Mouse (Mus musculus): ENCODE results near the gene Ermp1.

The Ermp1 gene

GRCm38 (mm10) chr19:29647651-29648549 is at the start of gene Ermp1:
Gene Ermp1 (minus strand): TSS chr19:29648415.
- peak; percentile 89 for DNase-seq (ENCODE audit: low spot score)

- no peak for DNase-seq (ENCODE audit: low spot score)
Measured at GRCm38 (mm10) chr19:29697245-29697874, 49.1 kb upstream of the Ermp1 start, which contains the start of gene Mlana. Gene Mlana (plus strand): TSS chr19:29697824.

DNA sequence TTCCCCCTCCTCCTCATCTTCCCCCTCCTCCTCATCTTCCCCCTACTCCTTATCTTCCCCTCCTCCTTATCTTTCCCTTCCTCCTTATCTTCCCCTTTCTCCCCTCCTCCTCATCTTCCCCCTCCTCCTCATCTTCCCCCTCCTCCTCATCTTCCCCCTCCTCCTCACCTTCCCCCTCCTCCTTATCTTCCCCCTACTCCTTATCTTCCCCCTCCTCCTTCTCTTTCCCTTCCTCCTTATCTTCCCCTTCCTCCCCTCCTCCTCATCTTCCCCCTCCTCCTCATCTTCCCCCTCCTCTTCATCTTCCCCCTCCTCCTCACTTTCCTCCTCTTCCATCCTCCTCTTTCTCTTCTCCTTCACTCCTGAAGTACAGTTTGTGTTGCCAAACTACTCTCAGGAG is 48.6 kb upstream of the Ermp1 start:
- no peak for DNase-seq (ENCODE audit: low spot score)

- no peak for DNase-seq (ENCODE audit: low spot score)
Measured at GRCm38 (mm10) chr19:29696309-29696708, 48.1 kb upstream of the Ermp1 start.

- DNase-seq (ENCODE audit: low spot score) = no peak
Measured at GRCm38 (mm10) chr19:29695071-29695470, 46.9 kb upstream of the Ermp1 start.

DNA sequence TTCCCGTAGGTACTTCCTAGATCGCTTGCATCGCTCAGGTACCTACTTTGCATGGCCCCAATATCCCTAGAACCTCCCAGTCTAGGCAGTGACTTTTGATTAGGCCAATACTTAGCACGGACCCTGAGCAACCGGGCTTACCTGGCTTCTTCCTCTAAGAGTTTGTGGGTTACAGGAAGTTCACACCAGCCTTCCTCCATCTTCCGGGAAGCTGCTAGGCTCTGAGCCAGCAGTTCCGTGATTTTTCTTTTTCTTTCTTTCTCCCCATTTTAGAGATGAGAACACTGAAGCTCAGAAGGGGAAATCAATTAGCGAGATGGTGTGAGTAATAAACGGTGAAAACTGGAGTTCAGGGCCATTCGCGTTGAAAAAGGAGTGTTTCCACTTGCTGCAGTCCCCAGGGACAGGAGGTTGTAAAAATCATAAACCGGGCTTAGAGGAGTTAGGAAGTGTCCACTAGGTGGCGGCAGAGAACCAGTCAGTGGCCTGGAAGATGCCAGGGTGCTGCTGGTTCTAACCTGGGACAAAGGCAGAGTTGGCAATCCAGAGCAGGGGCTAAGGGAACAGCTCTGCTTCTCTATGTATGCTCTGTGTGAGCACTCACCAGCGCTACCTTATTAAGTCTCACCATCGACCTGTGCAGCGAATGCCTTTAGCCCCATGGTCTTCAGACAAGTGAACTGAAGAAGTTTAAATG is 35.8 kb upstream of the Ermp1 start:
- DNase-seq (ENCODE audit: low spot score) = peak; percentile 82

DNA sequence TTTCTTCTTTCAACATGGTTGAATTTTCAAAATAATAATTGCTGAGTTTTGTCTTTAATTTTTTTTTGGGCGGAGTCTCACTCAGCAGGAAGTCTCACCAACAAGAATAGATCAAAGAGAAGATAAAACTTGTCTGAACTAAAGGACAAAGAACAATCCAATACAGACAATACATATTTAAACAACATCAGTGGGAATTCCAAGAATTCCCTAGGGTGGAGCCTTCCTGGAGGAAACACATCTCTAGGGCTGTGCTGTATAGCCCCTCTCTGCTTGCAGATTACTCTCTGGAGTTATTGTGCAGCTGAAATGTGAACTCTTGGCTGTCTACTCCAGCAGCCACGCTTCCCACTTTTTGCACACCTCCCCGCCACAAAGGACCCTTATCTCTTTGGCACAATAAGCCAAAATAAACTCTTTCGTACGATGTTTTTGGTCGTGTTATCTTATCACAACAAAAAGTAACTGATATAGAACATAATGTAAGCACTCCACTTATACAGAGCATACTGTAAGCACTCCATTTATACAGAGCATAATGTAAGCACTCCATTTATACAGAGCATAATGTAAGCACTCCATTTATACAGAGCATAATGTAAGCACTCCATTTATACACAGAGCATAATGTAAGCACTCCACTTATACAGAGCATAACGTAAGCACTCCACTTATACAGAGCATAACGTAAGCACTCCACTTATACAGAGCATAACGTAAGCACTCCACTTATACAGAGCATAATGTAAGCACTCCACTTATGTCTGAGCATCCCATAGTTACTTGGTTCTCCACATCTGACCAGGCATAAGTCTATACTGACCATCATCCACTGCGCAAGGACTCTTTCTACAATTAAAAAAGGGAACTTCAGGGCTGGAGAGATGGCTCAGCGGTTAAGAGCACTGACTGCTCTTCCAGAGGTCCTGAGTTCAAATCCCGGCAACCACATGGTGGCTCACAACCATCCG is 32.3 kb upstream of the Ermp1 start:
- no peak for DNase-seq (ENCODE audit: low spot score)

DNA sequence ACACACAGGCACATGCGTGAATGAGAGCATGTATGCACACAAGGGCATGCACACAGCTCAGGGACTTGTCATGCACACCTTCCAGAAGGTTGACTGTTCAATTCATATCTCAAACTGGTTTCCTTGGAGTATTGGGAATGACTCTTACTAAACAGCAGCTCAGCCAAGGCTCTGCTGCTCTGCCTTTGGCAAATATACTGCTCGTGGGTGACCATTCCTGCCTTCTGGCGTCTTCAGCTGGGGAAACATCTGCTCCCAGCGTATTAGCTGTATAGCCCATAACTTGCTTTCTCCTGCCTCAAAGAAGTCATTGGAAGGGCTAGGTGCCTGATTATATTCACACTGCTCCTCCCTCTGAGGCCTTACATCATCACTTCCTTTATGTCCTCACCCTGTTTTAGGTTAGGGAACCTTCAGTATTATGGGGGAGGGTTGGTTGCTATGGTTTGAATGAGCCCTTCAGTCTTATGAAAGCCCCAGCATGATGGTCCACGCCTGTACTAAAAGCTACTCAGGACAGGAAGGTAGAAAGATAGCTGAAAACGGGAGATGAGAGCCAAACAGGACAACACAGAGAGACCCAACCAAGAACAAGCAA is 30.1 kb upstream of the Ermp1 start:
- DNase-seq (ENCODE audit: low spot score) = no peak

DNA sequence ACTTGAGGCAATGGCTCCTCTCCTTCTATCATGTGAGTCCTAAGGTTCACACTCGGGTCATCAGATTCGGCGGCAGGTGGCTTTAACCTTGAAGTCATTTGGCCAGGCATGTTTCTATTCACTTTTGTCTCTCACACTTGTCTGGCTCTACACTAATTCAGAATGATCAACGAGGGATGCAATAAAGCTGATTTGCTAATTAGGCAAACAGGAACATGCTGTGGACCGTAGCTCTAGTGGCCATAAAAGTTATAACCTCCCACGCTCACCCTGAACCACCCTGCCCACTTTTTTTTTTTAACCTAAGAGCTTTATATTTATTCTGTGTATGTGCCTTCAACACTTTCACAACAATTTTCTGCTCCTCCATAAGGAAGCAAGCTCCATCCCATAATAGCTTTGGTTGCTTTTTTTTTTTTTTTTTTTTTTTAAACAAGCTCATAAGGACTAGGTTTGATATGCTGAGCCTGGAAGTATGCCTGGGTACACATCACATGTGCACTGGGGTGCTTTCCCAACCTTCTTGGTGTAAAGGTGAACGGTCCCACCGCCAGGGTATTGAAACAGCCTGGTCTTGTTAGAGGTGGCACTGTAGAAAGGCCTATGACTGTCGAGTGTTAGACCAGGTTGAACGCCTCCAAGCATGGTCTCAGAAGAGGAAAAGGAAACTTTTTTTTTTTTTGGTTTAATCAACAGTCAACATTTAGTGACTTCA is 28.4 kb upstream of the Ermp1 start:
- DNase-seq (ENCODE audit: low spot score) = no peak

GRCm38 (mm10) chr19:29675562-29676078 is 27.4 kb upstream of the Ermp1 start:
- DNase-seq (ENCODE audit: low spot score) = no peak

- DNase-seq (ENCODE audit: low spot score) = no peak
Measured at GRCm38 (mm10) chr19:29674946-29675345, 26.7 kb upstream of the Ermp1 start.

- no peak for DNase-seq (ENCODE audit: low spot score)
Measured at GRCm38 (mm10) chr19:29672660-29673059, 24.4 kb upstream of the Ermp1 start.

GRCm38 (mm10) chr19:29671160-29671559 is 22.9 kb upstream of the Ermp1 start:
- no peak for DNase-seq (ENCODE audit: low spot score)

- DNase-seq (ENCODE audit: low spot score) = no peak
Measured at GRCm38 (mm10) chr19:29670247-29670646, 22.0 kb upstream of the Ermp1 start.

DNA sequence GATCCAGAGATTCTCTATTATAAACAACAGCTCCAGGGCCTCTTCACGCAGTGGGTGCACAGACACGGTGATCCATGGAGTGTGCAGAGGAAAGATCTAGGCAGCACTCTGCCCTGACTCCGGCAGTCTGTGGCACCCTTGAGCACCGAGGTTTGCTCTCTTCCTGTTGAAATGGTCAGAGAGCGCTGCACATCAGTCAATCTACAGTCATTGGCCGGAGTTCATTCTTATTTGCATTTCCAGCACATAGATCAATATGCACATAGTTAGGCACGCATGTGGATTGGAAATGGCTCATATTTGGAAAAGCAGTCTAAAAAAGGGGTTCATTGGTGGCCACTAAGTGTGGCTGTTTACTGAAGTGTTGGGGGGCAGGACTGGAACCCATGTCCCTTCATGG is 19.9 kb upstream of the Ermp1 start:
- DNase-seq (ENCODE audit: low spot score) = no peak

GRCm38 (mm10) chr19:29666965-29667594 is 18.9 kb upstream of the Ermp1 start:
- peak; percentile 58 for DNase-seq (ENCODE audit: low spot score)

DNA sequence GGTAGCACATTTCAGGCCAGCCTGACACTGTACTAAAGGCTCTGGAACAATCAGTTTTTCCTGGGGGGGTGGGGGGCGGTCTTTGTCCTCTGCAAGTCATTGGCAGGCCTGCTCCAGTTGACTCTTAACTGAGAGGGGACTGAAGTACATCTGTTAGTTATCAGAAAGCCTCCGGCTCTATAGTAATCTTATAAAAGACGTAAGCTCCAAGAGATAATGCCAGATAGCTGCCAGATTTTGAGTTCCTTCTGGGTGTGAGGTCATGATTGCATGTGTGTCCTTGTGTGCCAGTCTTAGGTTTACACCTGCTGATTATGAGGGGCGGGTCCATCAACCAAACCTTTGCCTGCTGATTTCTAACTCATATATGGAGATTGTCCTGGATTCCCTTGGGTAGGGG is 17.9 kb upstream of the Ermp1 start:
- DNase-seq (ENCODE audit: low spot score) = peak; percentile 55

GRCm38 (mm10) chr19:29664934-29665333 is 16.7 kb upstream of the Ermp1 start:
- DNase-seq (ENCODE audit: low spot score) = no peak

DNA sequence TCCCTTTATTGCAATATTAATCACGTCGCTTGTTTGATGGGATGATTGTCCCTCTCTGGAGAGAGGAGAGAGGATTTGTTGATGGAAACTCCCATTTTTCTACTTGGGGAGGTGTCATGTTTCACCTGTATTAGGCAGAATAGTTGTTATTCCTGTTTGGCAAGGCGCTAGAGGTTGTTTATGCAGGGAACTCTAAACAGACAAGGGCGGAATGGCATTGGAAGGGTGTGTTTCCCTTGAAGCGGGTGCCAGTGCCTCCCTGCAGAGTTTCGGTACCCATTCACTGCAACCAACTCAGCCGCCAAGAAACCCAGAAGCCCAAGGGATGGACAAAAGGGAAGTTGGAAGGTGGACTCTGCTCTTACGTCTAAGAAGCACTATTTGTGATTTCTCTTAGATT is 15.6 kb upstream of the Ermp1 start:
- no peak for DNase-seq (ENCODE audit: low spot score)

Measured in MN1 (cell line).